Mouse (Mus musculus) liver, adult 2 months (tissue): ENCODE measurements around the gene Pnp. TPM values are rescaled to one million over a fixed set of nuclear protein-coding genes. Genes with fewer than 3 reads are reported as not detected.
"Not testable (repeated sequence)": the region's sequence is repeated elsewhere in the genome, so short reads cannot be mapped to it uniquely, and the experiment has no call there.

Experiments
- DNase-seq: peaks from one replicate; pipeline ENCODE4 v3.0.0-alpha.2; 2011; ENCODE audit warnings: low read depth, low spot score; ENCODE audit errors: extremely low read depth
- H3K27ac ChIP-seq: fragments of 200-500 bp; replicated peaks from 2 replicates; pipeline ENCODE4 v1.5.1; 2012; ENCODE audit warnings: low read depth, mild to moderate bottlenecking, control low read depth, inconsistent platforms, low read length; ENCODE audit not compliant: insufficient read depth
- H3K27me3 ChIP-seq: fragments of 200-500 bp; 2 replicates; pipeline ENCODE4 v1.6.1; 2012; ENCODE audit warnings: mild to moderate bottlenecking, moderate library complexity, low read length, inconsistent platforms; ENCODE audit not compliant: control insufficient read depth, insufficient read depth
- H3K36me3 ChIP-seq: fragments of 200-500 bp; 2 replicates; pipeline ENCODE4 v1.6.1; 2012; ENCODE audit warnings: low read length, inconsistent platforms; ENCODE audit not compliant: control insufficient read depth, insufficient read depth
- H3K4me1 ChIP-seq: fragments of 200-500 bp; 2 replicates; pipeline ENCODE4 v1.6.1; 2011; ENCODE audit warnings: low read length; ENCODE audit not compliant: control insufficient read depth, insufficient read depth
- H3K4me3 ChIP-seq: fragments of 200-500 bp; 2 replicates; pipeline ENCODE4 v1.5.1; 2011; ENCODE audit warnings: low read depth, mild to moderate bottlenecking, control low read depth, low read length, moderate library complexity; ENCODE audit not compliant: insufficient read depth
- H3K79me2 ChIP-seq: fragments of 200-500 bp; 2 replicates; pipeline ENCODE4 v1.6.1; 2012; ENCODE audit warnings: inconsistent platforms, mild to moderate bottlenecking, low read length, moderate library complexity; ENCODE audit not compliant: control insufficient read depth, insufficient read depth
- H3K9ac ChIP-seq: fragments of 200-500 bp; 2 replicates; pipeline ENCODE4 v1.6.1; 2012; ENCODE audit warnings: low read depth, mild to moderate bottlenecking, control low read depth, inconsistent platforms, low read length
- CTCF ChIP-seq: fragments of 200-500 bp; IDR thresholded peaks from 2 replicates; pipeline ENCODE4 v1.5.1; 2011; ENCODE audit warnings: low read depth, low read length, control low read depth
- POLR2A ChIP-seq: fragments of 200-500 bp; IDR thresholded peaks from 2 replicates; pipeline ENCODE4 v1.6.1; 2011; ENCODE audit warnings: low read length, control low read depth; ENCODE audit not compliant: insufficient read depth; ENCODE audit errors: extremely low read depth
- WGBS: fragments of 180-500 bp; shearing (Covaris S2); methylation state at CpG from one replicate; pipeline ENCODE4 v1.1.7; 2018; 5-methylcytosine and 5-hydroxymethylcytosine counted together
- polyA plus RNA-seq: library from polyadenylated mRNA; depleted of rRNA; stranded (reverse); fragments of >200 nt; gene quantifications from 2 replicates; pipeline ENCODE4 v1.2.3, GENCODE M21; 2012
- total RNA-seq: library from RNA; depleted of rRNA; stranded (reverse); fragments of >200 nt; gene quantifications from 2 replicates; pipeline ENCODE4 v1.2.3, GENCODE M21; 2014

Pnp gene
- total and polyA plus RNA-seq, 2 experiments = 83.1 to 111 TPM

DNA sequence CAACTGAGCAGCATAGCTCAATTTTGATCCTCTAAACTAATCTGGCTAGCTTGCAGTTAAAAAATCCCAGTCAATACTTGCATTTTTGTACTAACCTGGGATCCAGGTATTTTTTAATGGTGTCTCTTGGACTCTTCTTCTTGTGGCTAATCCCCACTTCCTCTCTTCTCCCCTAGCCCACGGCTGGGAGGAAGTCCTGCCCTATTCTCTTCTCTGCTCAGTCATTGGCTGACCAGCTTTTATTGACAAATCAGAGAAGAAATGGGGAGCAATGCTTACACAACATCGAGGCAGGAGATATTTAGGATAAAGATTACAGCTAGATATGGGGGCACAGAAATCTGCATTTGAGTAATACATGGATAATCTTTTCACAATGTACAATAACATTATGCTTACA, 8.1 kb downstream of the Pnp start:
- TF ChIP-seq POLR2A (no peak), CTCF (no peak)
- Histone ChIP-seq H3K36me3 (no peaks in the 10 kb centered on the region), H3K9ac (no peak overlapping the region), H3K4me1 (no peaks in the 10 kb centered on the region), H3K4me3 (no peak overlapping the region), H3K79me2 (no peaks in the 10 kb centered on the region), H3K27ac (no peak overlapping the region), H3K27me3 (no peaks in the 10 kb centered on the region)
- 25% methylated on average over 2 of the region's 2 CpGs for WGBS
- DNase-seq = no peak

DNA sequence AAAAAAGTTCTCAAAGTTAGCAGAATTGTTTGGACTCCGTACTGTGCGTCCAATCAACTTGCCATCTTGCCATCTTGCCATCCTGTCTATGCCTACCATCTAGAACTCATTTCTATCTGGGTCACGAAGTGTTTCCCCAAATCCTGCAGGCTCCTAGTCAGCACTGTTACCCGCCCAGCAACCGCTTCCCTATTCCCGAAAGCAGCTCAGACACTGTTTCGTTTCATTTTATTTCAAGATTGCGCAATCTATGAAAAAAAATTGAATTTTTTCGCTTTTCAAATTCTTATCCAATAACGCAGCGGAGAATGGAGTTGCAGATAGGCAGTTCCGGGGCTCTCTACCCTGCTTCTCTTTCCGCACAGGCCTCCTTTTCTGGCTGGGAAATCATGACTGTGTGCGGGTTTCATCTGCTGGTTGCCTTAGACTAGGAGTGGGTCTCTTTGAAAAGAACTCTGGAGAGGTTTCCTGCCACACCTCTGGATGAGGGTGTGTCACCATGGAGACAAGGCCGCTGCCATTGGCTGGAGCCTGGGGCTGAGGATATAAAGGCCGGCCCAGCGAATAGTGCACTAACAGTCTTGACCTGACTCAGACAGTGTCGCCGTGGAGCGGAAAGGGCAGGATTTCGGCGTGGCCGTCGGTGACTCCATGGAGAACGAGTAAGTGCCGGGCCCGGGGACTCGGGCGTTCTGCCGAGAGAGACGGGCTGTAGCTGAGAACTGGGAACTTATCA, 13.2 kb downstream of the Pnp start, which contains the start of gene Gm49342:
Gm49342 (plus strand) TSS at position 586 of the 736 bp plus-strand sequence.
- Histone ChIP-seq H3K4me1 (0 out of 2 replicates have a peak, but pooled peaks cover 2% of the 10 kb centered on the region), H3K27me3 (no peaks in the 10 kb centered on the region), H3K4me3 (peak within 1 kb of the TSS; percentile 67), H3K9ac (peak within 1 kb of the TSS; percentile 70), H3K27ac (peak within 1 kb of the TSS; percentile 94), H3K79me2 (no peaks in the 10 kb centered on the region; the same call in 1 of the 2 replicates), H3K36me3 (peaks cover 1% of the 10 kb centered on the region)
- peak; percentile 47; the same call in 1 of the 2 replicates for TF ChIP-seq CTCF
- TF ChIP-seq POLR2A = peak; percentile 99
- WGBS = 3% methylated on average over 31 of the region's 31 CpGs
- DNase-seq = peak; percentile 91

DNA sequence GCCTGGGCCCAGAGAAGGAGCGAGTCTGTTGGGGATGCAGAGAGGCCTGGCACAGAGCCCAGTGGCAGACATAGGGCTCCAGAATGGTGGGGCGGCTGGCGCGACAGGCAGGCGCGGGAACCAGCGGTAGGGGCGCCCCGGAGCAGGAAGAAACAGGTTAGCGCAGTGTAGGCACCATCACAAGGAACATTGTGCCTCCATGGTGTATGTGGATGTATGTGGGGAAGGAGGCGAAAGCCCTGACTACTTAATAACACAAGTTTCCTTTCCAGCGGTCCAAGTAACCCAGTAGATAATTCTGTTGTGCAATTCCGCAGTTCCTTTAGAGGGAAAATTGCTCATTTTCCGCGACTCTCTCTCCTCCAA, 13.8 kb downstream of the Pnp start:
- not testable (repeated sequence) for H3K27me3 ChIP-seq, H3K4me1 ChIP-seq, H3K36me3 ChIP-seq, H3K79me2 ChIP-seq
- H3K27ac ChIP-seq = peak overlapping the region; percentile 94
- DNase-seq = peak; percentile 46
- H3K9ac ChIP-seq = peak overlapping the region; percentile 70
- peak; percentile 23; the same call in 1 of the 2 replicates for TF ChIP-seq CTCF
- peak overlapping the region; percentile 67 for H3K4me3 ChIP-seq
- WGBS = under 1% methylated on average over 15 of the region's 15 CpGs

DNA sequence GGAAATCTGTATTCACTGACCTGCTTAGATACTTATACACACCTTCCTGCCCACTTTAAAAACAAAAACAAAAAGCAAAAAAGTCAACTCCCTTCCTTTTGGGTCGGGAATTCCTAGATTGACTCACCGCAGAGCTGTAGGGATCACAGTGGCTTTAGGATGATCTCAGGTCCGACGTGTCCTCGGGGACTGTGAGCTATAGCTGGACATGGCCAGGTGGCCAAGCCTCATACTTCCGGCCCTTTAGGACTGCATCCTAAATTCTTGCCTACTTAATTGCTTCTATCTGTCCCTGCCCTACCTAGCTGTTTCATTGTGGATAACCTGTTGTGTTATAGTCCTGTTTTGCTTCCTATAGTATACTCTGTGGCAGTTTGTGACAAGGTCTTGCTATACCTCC, 14.2 kb downstream of the Pnp start:
- peak overlapping the region; percentile 70; the same call in 1 of the 2 replicates for H3K9ac ChIP-seq
- H3K4me3 ChIP-seq = peak overlapping the region; percentile 67
- not testable (repeated sequence) for H3K36me3 ChIP-seq, H3K79me2 ChIP-seq, H3K27me3 ChIP-seq, DNase-seq, H3K4me1 ChIP-seq
- peak overlapping the region; percentile 94 for H3K27ac ChIP-seq
- 2% methylated on average over 6 of the region's 6 CpGs for WGBS

DNA sequence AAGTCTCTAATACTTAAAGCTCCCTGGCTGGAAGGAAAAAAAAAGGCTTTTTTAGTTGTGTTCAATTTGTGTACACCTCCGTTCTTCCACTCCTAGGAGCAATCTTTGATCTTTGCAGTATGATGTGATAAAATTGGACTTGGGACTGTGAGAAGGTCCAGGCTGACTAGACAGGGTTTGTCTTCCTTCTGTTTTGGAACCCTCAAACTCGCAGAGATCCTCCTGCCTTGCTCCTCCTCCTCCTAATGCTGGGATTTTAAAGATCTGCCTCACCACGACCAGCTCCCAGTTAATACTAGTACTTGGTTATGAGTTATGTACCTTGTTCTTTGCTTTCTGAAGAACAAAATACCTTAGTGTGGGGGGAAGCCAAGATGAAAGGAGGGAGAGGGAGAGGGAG, 14.6 kb downstream of the Pnp start:
- H3K79me2 ChIP-seq, H3K36me3 ChIP-seq, H3K4me1 ChIP-seq, H3K27me3 ChIP-seq: not testable (repeated sequence)
- H3K27ac ChIP-seq = peak overlapping the region; percentile 94
- WGBS = under 1% methylated on average over 3 of the region's 3 CpGs
- DNase-seq = peak; percentile 69
- H3K9ac ChIP-seq = peak overlapping the region; percentile 52; the same call in 1 of the 2 replicates
- H3K4me3 ChIP-seq = peak overlapping the region; percentile 52

DNA sequence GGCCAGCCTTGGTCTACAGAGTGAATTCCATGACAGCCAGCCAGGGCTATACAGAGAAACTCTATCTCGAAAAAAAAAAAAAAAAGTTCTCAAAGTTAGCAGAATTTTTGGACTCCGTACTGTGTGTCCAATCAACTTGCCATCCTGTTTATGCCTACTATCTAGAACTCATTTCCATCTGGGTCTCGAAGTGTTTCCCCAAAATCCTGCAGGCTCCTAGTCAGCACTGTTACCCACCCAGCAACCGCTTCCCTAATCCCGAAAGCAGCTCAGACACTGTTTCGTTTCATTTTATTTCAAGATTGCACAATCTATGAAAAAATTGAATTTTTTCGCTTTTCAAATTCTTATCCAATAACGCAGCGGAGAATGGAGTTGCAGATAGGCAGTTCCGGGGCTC, 24.6 kb downstream of the Pnp start:
- H3K79me2 ChIP-seq = no peaks in the 10 kb centered on the region
- no peaks in the 10 kb centered on the region for H3K27me3 ChIP-seq
- DNase-seq = peak; percentile 24
- H3K9ac ChIP-seq = no peak overlapping the region
- H3K36me3 ChIP-seq = peaks cover 12% of the 10 kb centered on the region
- no peak overlapping the region for H3K4me3 ChIP-seq
- 62% methylated on average over 10 of the region's 10 CpGs for WGBS
- TF ChIP-seq POLR2A (no peak), CTCF (no peak)
- H3K27ac ChIP-seq = no peak overlapping the region
- H3K4me1 ChIP-seq = peaks cover 4% of the 10 kb centered on the region; the same call in 1 of the 2 replicates

DNA sequence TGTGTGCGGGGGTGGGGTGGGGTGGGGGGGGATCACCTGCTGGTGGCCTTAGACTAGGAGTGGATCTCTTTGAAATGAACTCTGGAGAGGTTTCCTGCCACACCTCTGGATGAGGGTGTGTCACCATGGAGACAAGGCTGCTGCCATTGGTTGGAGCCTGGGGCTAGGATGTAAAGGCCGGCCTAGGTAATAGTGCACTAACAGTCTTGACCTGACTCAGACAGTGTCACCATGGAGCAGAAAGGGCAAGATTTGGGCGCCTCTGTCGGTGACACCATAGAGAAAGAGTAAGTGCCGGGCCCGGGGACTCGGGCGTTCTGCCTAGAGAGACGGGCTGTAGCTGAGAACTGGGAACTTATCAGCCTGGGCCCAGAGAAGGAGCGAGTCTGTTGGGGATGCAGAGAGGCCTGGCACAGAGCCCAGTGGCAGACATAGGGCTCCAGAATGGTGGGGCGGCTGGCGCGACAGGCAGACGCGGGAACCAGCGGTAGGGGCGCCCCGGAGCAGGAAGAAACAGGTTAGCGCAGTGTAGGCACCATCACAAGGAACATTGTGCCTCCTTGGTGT, 25.1 kb downstream of the Pnp start, which contains the start of gene Pnp2:
Pnp2 (plus strand) TSS at position 51 of the 567 bp plus-strand sequence.
- H3K27me3 ChIP-seq, H3K4me1 ChIP-seq, H3K36me3 ChIP-seq, H3K79me2 ChIP-seq, DNase-seq: not testable (repeated sequence)
- peak within 1 kb of the TSS; percentile 18; the same call in 1 of the 2 replicates for H3K9ac ChIP-seq
- peak within 1 kb of the TSS; percentile 22 for H3K4me3 ChIP-seq
- 51% methylated on average over 19 of the region's 19 CpGs for WGBS
- H3K27ac ChIP-seq = peak within 1 kb of the TSS; percentile 73

DNA sequence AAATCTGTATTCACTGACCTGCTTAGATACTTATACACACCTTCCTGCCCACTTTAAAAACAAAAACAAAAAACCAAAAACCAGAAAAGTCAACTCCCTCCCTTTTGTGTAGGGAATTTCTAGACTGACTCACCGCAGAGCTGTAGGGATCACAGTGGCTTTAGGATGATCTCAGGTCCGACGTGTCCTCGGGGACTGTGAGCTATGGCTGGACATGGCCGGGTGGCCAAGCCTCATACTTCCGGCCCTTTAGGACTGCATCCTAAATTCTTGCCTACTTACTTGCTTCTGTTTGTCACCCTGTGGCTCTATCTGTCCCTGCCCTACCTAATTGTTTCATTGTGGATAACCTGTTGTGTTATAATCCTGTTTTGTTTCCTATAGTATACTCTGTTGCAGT, 25.8 kb downstream of the Pnp start:
- Histone ChIP-seq H3K27ac (peak overlapping the region; percentile 73), H3K4me3 (peak overlapping the region; percentile 22; the same call in 1 of the 2 replicates)
- not testable (repeated sequence) for H3K9ac ChIP-seq

More for the DNA sequence above, 25.8 kb downstream of the Pnp start:
- H3K79me2 ChIP-seq, H3K36me3 ChIP-seq, DNase-seq, H3K4me1 ChIP-seq, H3K27me3 ChIP-seq: not testable (repeated sequence)
- 89% methylated on average over 6 of the region's 6 CpGs for WGBS
